Mouse (Mus musculus) neural tube, embryonic 15.5 days (tissue): ENCODE results near the gene Gm3336. TPM values are rescaled to one million over a fixed set of nuclear protein-coding genes. Genes with fewer than 3 reads are reported as not detected.

Source experiments
- ATAC-seq: fragments of 200-750 bp; cut with Nextera tagmentation; 2 replicates; pipeline ENCODE4 v1.8.0; 2017; ENCODE audit warnings: mild to moderate bottlenecking, moderate TSS enrichment, moderate library complexity; ENCODE audit not compliant: low FRiP score
- H3K27ac ChIP-seq: fragments of 300-500 bp; sonication (generic); replicated peaks from 2 replicates; pipeline ENCODE4 v1.5.1; 2015; ENCODE audit warnings: mild to moderate bottlenecking, inconsistent platforms
- H3K27me3 ChIP-seq: fragments of 300-500 bp; sonication (generic); replicated peaks from 2 replicates; pipeline ENCODE4 v1.6.1; 2015; ENCODE audit warnings: inconsistent platforms
- H3K36me3 ChIP-seq: fragments of 300-500 bp; sonication (generic); 2 replicates; pipeline ENCODE4 v1.6.1; 2015; ENCODE audit warnings: inconsistent platforms
- H3K4me1 ChIP-seq: fragments of 300-500 bp; sonication (generic); 2 replicates; pipeline ENCODE4 v1.6.1; 2015; ENCODE audit warnings: inconsistent platforms
- H3K4me2 ChIP-seq: fragments of 300-500 bp; sonication (generic); 2 replicates; pipeline ENCODE4 v1.6.1; 2015; ENCODE audit warnings: inconsistent platforms, mild to moderate bottlenecking, moderate library complexity
- H3K4me3 ChIP-seq: fragments of 300-500 bp; sonication (generic); replicated peaks from 2 replicates; pipeline ENCODE4 v1.5.1; 2015; ENCODE audit warnings: mild to moderate bottlenecking, inconsistent platforms
- H3K9ac ChIP-seq: fragments of 300-500 bp; sonication (generic); replicated peaks from 2 replicates; pipeline ENCODE4 v1.6.1; 2015; ENCODE audit warnings: mild to moderate bottlenecking, inconsistent platforms
- H3K9me3 ChIP-seq: fragments of 300-500 bp; sonication (generic); replicated peaks from 2 replicates; pipeline ENCODE4 v1.6.1; 2016; ENCODE audit warnings: inconsistent platforms
- WGBS: fragments of 180-500 bp; shearing (Covaris S2); methylation state at CpG from one replicate; pipeline ENCODE4 v1.1.7; 2015; ENCODE audit warnings: mixed read lengths; 5-methylcytosine and 5-hydroxymethylcytosine counted together
- polyA plus RNA-seq: library from polyadenylated mRNA; unstranded; fragments of >200 nt; fragmentation: Nextera tagmentation; extraction: Ambion mirVana; gene quantifications from 2 replicates; pipeline ENCODE4 v1.2.1, GENCODE M21; 2015

Gene Gm3336
- not detected in 2 replicates for polyA plus RNA-seq

DNA sequence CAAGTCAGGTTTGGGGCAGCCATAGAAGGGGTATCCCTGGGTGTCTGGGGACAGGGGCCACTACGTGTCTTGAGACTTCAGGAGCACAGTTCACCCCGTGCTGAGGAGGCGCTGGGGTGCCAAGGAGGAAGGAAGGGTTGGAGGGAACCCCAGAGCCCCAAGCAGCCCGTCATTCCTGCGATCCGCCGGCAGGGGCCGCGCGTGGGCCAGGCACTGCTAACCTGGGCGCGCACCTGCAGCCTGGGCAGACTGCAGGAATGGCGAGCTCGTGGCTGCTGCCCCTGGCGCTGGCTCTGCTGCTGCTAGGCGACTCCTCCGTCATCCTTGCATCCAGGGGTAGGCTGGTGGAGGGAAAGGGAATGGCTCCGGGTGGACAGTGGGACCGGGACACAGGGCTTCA lies at the start of gene Gm3336:
Gene Gm3336, plus strand, starts transcription at position 247 of the 400 bp plus-strand sequence.
- Histone ChIP-seq H3K9ac (no peak within 1 kb of the TSS), H3K4me2 (peak within 1 kb of the TSS; percentile 29), H3K27ac (no peak within 1 kb of the TSS), H3K9me3 (no peaks in the 10 kb centered on the region), H3K4me1 (no peaks in the 10 kb centered on the region), H3K27me3 (peaks cover 2% of the 10 kb centered on the region; the same call in 1 of the 2 replicates), H3K4me3 (no peak within 1 kb of the TSS), H3K36me3 (no peaks in the 10 kb centered on the region)
- 4% methylated on average over 19 of the region's 19 CpGs for WGBS
- ATAC-seq, result no peak

DNA sequence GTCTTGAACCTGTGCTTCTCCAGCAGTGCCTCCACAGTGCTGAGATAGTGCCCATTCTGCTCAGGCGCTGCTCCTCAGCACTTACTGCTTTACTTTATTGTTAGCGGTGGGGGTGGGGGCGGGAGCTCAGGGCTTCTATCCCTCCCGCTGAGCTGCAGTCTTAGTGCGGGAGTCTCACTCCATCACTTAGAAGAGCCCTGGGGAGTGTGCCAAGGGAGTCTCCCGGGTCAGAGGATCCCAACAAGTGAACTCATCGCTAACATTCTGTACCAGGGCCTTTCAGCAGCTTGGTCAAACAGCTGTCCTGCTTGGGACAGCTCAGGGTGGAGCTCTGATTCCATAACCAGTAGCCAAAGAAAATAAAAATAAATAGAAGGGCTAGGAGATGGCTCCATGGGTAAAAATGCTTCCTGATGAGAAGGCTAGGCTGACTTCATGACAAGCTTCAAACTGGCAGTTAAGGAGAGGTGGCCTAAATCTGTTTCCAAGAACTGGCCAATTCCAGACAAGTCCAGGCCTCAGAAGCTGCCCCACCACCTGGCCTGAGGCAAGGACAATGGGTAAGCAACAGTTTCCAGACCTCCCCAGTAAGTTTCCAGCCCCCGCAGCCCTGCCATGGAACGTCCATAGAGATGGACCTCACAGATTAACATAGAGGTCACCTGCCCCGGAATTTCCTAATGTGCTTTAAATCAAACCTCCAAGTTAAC lies 46.6 kb upstream of the Gm3336 start:
- Histone ChIP-seq H3K27me3 (no peaks in the 10 kb centered on the region), H3K9me3 (no peaks in the 10 kb centered on the region), H3K4me2 (no peak overlapping the region), H3K9ac (no peak overlapping the region), H3K27ac (peak overlapping the region; percentile 99), H3K36me3 (no peaks in the 10 kb centered on the region), H3K4me1 (peaks cover 29% of the 10 kb centered on the region), H3K4me3 (no peak overlapping the region)
- ATAC-seq, result no peak
- 65% methylated on average over 10 of the region's 10 CpGs for WGBS

- Histone ChIP-seq H3K4me3 (peak overlapping the region; percentile 78), H3K4me1 (peaks cover 29% of the 10 kb centered on the region), H3K9me3 (no peaks in the 10 kb centered on the region), H3K9ac (peak overlapping the region; percentile 54), H3K36me3 (peaks cover 2% of the 10 kb centered on the region; the same call in 1 of the 2 replicates), H3K27me3 (no peaks in the 10 kb centered on the region), H3K27ac (peak overlapping the region; percentile 99), H3K4me2 (peak overlapping the region; percentile 63)
- ATAC-seq, result peak; percentile 36; the same call in 1 of the 2 replicates
- whole genome bisulfite sequencing, result 37% methylated on average over 19 of the region's 19 CpGs
Measured at GRCm38 (mm10) chr8:70672325-70673078, 45.8 kb upstream of the Gm3336 start.

GRCm38 (mm10) chr8:70673079-70673856 lies 45.1 kb upstream of the Gm3336 start, which contains the start of gene Lsm4:
Lsm4 (plus strand) TSS chr8:70673248.
- peak within 1 kb of the TSS; percentile 69 for H3K4me2 ChIP-seq
- under 1% methylated on average over 60 of the region's 60 CpGs for WGBS
- H3K4me1 ChIP-seq, result peaks cover 29% of the 10 kb centered on the region
- H3K4me3 ChIP-seq, result peak within 1 kb of the TSS; percentile 78
- H3K36me3 ChIP-seq, result peaks cover 9% of the 10 kb centered on the region
- peak within 1 kb of the TSS; percentile 99 for H3K27ac ChIP-seq
- H3K9ac ChIP-seq, result peak within 1 kb of the TSS; percentile 75
- H3K9me3 ChIP-seq, result no peaks in the 10 kb centered on the region
- no peaks in the 10 kb centered on the region for H3K27me3 ChIP-seq
- ATAC-seq, result peak; percentile 97

GRCm38 (mm10) chr8:70674109-70674508 lies 44.2 kb upstream of the Gm3336 start:
- H3K4me1 ChIP-seq, result peaks cover 29% of the 10 kb centered on the region
- peaks cover 16% of the 10 kb centered on the region for H3K36me3 ChIP-seq
- H3K4me3 ChIP-seq, result peak overlapping the region; percentile 78
- ATAC-seq, result no peak
- H3K9ac ChIP-seq, result peak overlapping the region; percentile 75
- peak overlapping the region; percentile 99 for H3K27ac ChIP-seq
- 87% methylated on average over 3 of the region's 3 CpGs for WGBS
- no peaks in the 10 kb centered on the region for H3K9me3 ChIP-seq
- H3K27me3 ChIP-seq, result no peaks in the 10 kb centered on the region
- peak overlapping the region; percentile 69 for H3K4me2 ChIP-seq

DNA sequence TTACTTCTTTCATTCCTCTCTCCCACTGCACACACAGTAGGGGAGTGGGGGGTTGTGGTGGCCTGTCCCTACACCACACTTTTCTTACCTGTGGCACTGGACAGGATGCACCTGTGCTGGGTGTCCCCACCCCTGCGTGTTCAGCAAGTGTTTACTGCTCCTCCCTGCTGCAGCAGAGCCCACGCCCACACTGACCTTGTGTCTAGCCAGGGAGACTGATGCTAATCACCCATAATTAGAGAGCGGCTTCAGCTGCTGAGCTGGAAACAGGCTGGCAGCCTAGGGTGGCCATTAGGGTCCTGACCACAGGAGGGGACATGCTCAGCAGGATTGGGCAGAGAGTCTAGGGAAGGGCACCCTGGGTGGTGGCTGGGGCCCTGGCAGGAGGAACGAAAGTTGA lies 43.6 kb upstream of the Gm3336 start:
- H3K27ac ChIP-seq, result peak overlapping the region; percentile 99
- H3K9me3 ChIP-seq, result no peaks in the 10 kb centered on the region
- peak overlapping the region; percentile 69; the same call in 1 of the 2 replicates for H3K4me2 ChIP-seq
- peaks cover 29% of the 10 kb centered on the region for H3K4me1 ChIP-seq
- H3K36me3 ChIP-seq, result peaks cover 22% of the 10 kb centered on the region
- 91% methylated on average over 4 of the region's 4 CpGs for WGBS
- H3K4me3 ChIP-seq, result no peak overlapping the region; the same call in 1 of the 2 replicates
- ATAC-seq, result no peak
- H3K9ac ChIP-seq, result peak overlapping the region; percentile 75; the same call in 1 of the 2 replicates
- no peaks in the 10 kb centered on the region for H3K27me3 ChIP-seq

- Histone ChIP-seq H3K4me3 (no peak overlapping the region), H3K27ac (no peak overlapping the region), H3K9ac (no peak overlapping the region), H3K4me1 (peaks cover 29% of the 10 kb centered on the region), H3K4me2 (no peak overlapping the region), H3K9me3 (no peaks in the 10 kb centered on the region), H3K27me3 (no peaks in the 10 kb centered on the region), H3K36me3 (peaks cover 24% of the 10 kb centered on the region)
- 86% methylated on average over 1 of the region's 1 CpGs for WGBS
- ATAC-seq, result no peak
Measured at GRCm38 (mm10) chr8:70675336-70675735, 43.0 kb upstream of the Gm3336 start.

DNA sequence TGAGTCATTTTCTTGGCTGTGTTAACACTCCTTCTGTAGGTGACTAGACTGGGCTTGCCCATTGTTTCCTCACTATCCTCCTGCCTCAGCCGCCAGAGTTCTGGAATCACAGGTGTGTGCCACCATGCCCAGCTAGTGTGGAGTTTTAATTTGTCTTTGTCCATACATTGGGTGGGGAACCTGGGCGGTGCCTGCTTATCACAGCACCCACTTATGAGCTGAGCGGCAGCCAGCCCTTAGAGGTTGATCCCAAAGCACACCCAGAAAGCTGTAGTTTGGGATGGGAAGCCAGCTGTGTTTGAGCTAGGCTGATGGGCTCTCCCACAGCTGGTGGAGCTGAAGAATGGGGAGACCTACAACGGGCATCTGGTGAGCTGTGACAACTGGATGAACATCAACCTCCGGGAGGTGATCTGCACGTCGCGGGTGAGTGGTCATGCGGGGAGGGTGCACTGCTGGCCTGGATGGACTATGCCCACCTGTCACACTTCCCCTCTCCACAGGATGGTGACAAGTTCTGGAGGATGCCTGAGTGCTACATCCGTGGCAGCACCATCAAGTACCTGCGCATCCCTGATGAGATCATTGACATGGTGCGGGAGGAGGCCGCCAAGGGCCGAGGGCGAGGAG lies 40.8 kb upstream of the Gm3336 start:
- WGBS, result 92% methylated on average over 15 of the region's 15 CpGs
- no peak overlapping the region for H3K4me3 ChIP-seq
- no peak for ATAC-seq

DNA sequence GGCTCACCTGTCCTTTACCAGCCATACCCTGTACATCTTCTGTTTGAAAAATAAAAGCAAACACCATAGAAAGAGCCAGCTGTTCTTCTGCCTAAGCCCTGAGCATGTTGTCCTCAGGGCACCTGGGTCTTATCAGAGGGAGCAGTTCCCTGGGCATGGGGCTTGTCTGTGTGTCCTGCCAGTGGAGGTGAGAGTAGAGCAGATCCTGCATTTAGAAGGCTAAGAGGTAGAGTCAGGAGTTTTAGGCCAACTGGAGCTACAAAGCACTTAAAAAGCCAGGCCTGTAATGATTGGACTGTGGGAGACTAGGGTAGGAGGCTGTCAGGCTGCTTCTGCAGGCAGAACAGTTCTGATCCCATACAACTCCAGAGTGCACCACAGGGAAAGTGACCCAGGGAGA lies 39.7 kb upstream of the Gm3336 start:
- H3K4me1 ChIP-seq, result peaks cover 24% of the 10 kb centered on the region
- H3K4me3 ChIP-seq, result no peak overlapping the region
- no peak for ATAC-seq
- peaks cover 24% of the 10 kb centered on the region for H3K36me3 ChIP-seq
- H3K27ac ChIP-seq, result no peak overlapping the region
- H3K9me3 ChIP-seq, result no peaks in the 10 kb centered on the region
- no peak overlapping the region for H3K4me2 ChIP-seq
- no peak overlapping the region for H3K9ac ChIP-seq
- no peaks in the 10 kb centered on the region for H3K27me3 ChIP-seq

More for the DNA sequence above, 40.8 kb upstream of the Gm3336 start:
- H3K27ac ChIP-seq, result no peak overlapping the region
- no peak overlapping the region for H3K4me2 ChIP-seq
- peaks cover 24% of the 10 kb centered on the region for H3K36me3 ChIP-seq
- H3K9me3 ChIP-seq, result no peaks in the 10 kb centered on the region
- H3K4me1 ChIP-seq, result peaks cover 27% of the 10 kb centered on the region
- H3K27me3 ChIP-seq, result no peaks in the 10 kb centered on the region
- H3K9ac ChIP-seq, result no peak overlapping the region

DNA sequence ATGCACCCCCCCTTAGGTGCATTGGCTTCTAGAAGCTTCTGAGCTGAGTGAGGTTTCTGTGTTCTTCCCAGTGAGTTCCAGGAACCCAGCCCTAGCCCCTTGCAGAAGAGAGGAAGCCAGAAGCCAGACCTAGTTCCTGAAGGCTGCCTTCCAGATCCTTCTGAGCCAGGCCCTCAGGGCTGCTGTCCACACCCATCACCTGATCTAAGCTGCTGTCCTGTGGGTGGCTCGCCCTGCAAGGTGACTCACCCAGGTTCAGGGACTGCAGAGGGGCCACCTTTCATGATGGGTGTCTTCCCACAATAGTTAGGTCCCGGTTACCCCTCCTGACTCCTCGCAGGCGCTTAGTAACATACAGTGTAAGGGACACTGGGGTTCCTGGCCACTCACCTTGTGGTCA lies 38.9 kb upstream of the Gm3336 start:
- 97% methylated on average over 4 of the region's 4 CpGs for WGBS
- Histone ChIP-seq H3K9ac (no peak overlapping the region), H3K27me3 (no peaks in the 10 kb centered on the region), H3K36me3 (peaks cover 24% of the 10 kb centered on the region), H3K9me3 (no peaks in the 10 kb centered on the region), H3K4me2 (no peak overlapping the region), H3K4me1 (peaks cover 20% of the 10 kb centered on the region), H3K4me3 (no peak overlapping the region), H3K27ac (no peak overlapping the region)
- ATAC-seq, result no peak

GRCm38 (mm10) chr8:70680039-70680438 lies 38.3 kb upstream of the Gm3336 start:
- ATAC-seq, result no peak
- no peaks in the 10 kb centered on the region for H3K9me3 ChIP-seq
- H3K27me3 ChIP-seq, result no peaks in the 10 kb centered on the region
- H3K4me1 ChIP-seq, result peaks cover 18% of the 10 kb centered on the region
- no peak overlapping the region for H3K4me3 ChIP-seq
- H3K4me2 ChIP-seq, result no peak overlapping the region
- H3K36me3 ChIP-seq, result peaks cover 24% of the 10 kb centered on the region
- H3K9ac ChIP-seq, result no peak overlapping the region
- 86% methylated on average over 3 of the region's 3 CpGs for WGBS
- H3K27ac ChIP-seq, result no peak overlapping the region
